Mouse (Mus musculus) kidney, adult 2 months (tissue): ENCODE results near the gene Dab1.

Source experiments
- CTCF ChIP-seq: fragments of 200-500 bp; conservative IDR thresholded peaks from 2 replicates; pipeline ENCODE4 v1.5.1; 2011; ENCODE audit warnings: low read depth, mild to moderate bottlenecking, control low read depth, low read length, moderate library complexity, mixed read lengths; ENCODE audit not compliant: insufficient read depth, insufficient read length
- POLR2A ChIP-seq: fragments of 200-500 bp; IDR thresholded peaks from one replicate; pipeline ENCODE4 v1.6.1; 2011; ENCODE audit warnings: low read depth, low read length, control low read depth

GRCm38 (mm10) chr4:103926682-103927081, 307.5 kb downstream of the Dab1 start:
- TF ChIP-seq CTCF (no peak), POLR2A (no peak)
